Mouse (Mus musculus) testis, adult 2 months (tissue): ENCODE measurements around the gene Supt3.

Experiments used
- CTCF ChIP-seq: fragments of 200-500 bp; IDR thresholded peaks from 2 replicates; pipeline ENCODE4 v1.5.1; 2012; ENCODE audit warnings: low read depth, mild to moderate bottlenecking, inconsistent platforms, low read length, moderate library complexity; ENCODE audit not compliant: control insufficient read depth, insufficient read depth, insufficient replicate concordance
- POLR2A ChIP-seq: fragments of 200-500 bp; IDR thresholded peaks from 2 replicates; pipeline ENCODE4 v1.6.1; 2012; ENCODE audit warnings: low read depth, mild to moderate bottlenecking, inconsistent platforms, low read length, moderate library complexity; ENCODE audit not compliant: control insufficient read depth

GRCm38 (mm10) chr17:44727675-44728074 lies 49.3 kb upstream of the Supt3 start:
- TF ChIP-seq CTCF, result no peak
- TF ChIP-seq POLR2A, result no peak
